Mouse (Mus musculus): ENCODE results near the gene Ube2o. TPM values are rescaled to one million over a fixed set of nuclear protein-coding genes. Genes with fewer than 3 reads are reported as not detected.

Ube2o gene
- polyA plus RNA-seq, 1 experiment from 2014 or later = 17.1 TPM

DNA sequence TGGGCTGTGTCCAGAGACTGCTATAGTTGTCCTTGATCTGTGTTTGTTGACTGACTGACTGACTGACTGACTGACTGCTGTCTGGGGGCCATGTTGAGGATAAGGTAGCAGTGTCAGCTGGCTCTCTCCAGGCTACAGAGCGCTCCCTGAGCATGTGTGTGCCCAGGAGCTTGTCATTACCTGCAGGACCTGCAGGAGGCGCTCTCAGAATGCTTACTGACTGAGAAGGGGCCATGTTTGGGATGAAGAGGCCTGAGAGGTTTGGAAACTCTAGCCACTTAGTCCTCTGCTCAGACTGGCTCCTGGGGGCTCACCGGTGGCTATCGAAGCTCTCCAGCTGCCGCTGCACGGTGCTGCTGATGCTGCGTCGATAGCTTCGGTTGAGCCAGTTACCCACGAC, 22.1 kb upstream of the Ube2o start:
- H3K36me3 ChIP-seq (ENCODE audit: control insufficient read depth, insufficient read depth) = no peaks in the 10 kb centered on the region
- no peaks in the 10 kb centered on the region for H3K9me3 ChIP-seq (ENCODE audit: control insufficient read depth, low read length)
- H3K27me3 ChIP-seq (replicated peaks; ENCODE audit: control insufficient read depth, insufficient read depth, low read length) = no peaks in the 10 kb centered on the region
- H3K4me1 ChIP-seq (replicated peaks; ENCODE audit: control insufficient read depth, insufficient read depth, low read length) = peaks cover 2% of the 10 kb centered on the region; the same call in 1 of the 2 replicates
- WGBS = 92% methylated on average over 10 of the region's 10 CpGs
- no peak overlapping the region for H3K9ac ChIP-seq (replicated peaks; ENCODE audit: low read depth, low read length)
- no peak overlapping the region for H3K4me3 ChIP-seq (replicated peaks; ENCODE audit: low read length)
- H3K27ac ChIP-seq (ENCODE audit: low read length) = no peak overlapping the region
- no peak for ATAC-seq
- H3K4me2 ChIP-seq (ENCODE audit: low read length) = no peak overlapping the region

DNA sequence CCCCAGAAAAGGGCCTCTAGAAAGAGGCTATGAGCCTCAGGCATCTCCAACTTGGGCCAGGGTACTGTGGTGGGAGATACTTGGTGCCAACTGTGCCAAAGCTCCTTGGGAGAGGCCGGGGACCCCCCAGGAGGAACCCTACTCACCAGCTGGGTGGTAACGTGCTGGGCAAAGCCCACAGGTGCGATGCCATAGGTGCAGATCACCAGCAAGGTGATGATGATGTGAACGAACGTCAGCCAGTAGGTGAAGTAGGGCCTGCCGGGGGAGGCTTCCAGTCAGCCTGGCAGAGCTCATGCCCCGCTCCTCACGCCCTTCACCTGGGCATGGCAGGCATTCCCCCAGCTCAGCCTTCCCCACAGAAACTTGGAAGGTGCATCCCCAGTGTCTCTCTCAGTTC, 20.8 kb upstream of the Ube2o start:
- Histone ChIP-seq H3K27me3 (replicated peaks; ENCODE audit: control insufficient read depth, insufficient read depth, low read length) (no peaks in the 10 kb centered on the region), H3K4me1 (replicated peaks; ENCODE audit: control insufficient read depth, insufficient read depth, low read length) (peaks cover 4% of the 10 kb centered on the region; the same call in 1 of the 2 replicates), H3K4me2 (ENCODE audit: low read length) (no peak overlapping the region), H3K4me3 (replicated peaks; ENCODE audit: low read length) (no peak overlapping the region), H3K9me3 (ENCODE audit: control insufficient read depth, low read length) (no peaks in the 10 kb centered on the region), H3K27ac (ENCODE audit: low read length) (no peak overlapping the region), H3K9ac (replicated peaks; ENCODE audit: low read depth, low read length) (no peak overlapping the region), H3K36me3 (ENCODE audit: control insufficient read depth, insufficient read depth) (no peaks in the 10 kb centered on the region)
- WGBS = 90% methylated on average over 8 of the region's 8 CpGs
- ATAC-seq = no peak

DNA sequence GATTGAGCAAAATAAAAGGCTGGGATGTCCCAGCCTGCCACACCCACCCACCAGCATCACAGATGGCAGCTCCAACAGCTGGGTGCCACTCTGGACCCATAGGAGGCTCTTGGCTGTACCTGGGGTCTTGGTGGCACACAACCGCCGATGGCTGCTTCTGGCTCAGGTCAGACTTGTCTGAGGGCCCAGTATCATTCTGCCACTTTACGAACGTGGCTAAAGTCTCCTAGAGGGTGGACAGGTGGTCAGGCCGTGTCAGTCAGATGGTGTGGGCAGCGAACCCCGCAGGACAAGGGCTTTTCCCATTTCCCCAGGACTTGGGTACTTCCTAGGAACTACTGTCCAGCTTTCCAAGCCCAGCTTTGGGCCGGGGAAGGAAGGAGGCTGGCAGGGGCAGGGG, 19.9 kb upstream of the Ube2o start:
- H3K4me2 ChIP-seq (ENCODE audit: low read length) = no peak overlapping the region
- no peak overlapping the region for H3K4me3 ChIP-seq (replicated peaks; ENCODE audit: low read length)
- WGBS = 90% methylated on average over 8 of the region's 8 CpGs
- H3K27ac ChIP-seq (ENCODE audit: low read length) = no peak overlapping the region
- no peaks in the 10 kb centered on the region for H3K9me3 ChIP-seq (ENCODE audit: control insufficient read depth, low read length)
- no peak overlapping the region for H3K9ac ChIP-seq (replicated peaks; ENCODE audit: low read depth, low read length)
- peaks cover 4% of the 10 kb centered on the region; the same call in 1 of the 2 replicates for H3K4me1 ChIP-seq (replicated peaks; ENCODE audit: control insufficient read depth, insufficient read depth, low read length)
- H3K27me3 ChIP-seq (replicated peaks; ENCODE audit: control insufficient read depth, insufficient read depth, low read length) = no peaks in the 10 kb centered on the region
- no peak for ATAC-seq
- H3K36me3 ChIP-seq (ENCODE audit: control insufficient read depth, insufficient read depth) = no peaks in the 10 kb centered on the region

DNA sequence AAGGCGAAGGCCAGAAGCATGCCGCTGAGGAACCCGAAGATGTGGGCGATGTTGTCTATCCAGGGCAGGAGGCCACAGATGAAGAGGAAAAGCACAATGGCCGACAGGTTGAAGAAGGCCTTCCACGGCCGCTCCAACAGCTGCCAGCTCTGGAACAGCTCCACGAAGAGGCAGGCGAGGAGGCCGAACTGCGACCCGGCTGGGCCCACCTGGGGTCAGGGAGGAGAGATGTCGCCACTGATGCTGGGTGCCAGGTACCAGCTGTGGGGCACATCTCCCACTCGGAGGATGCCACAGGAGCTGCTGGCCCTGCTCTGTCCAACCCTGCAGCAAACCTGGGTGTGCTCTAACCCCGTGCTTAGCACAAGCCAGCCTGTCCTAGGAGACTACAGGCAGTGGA, 18.0 kb upstream of the Ube2o start:
- H3K4me3 ChIP-seq (replicated peaks; ENCODE audit: low read length) = no peak overlapping the region
- H3K36me3 ChIP-seq (ENCODE audit: control insufficient read depth, insufficient read depth) = no peaks in the 10 kb centered on the region
- ATAC-seq = no peak
- no peak overlapping the region for H3K27ac ChIP-seq (ENCODE audit: low read length)
- peaks cover 4% of the 10 kb centered on the region; the same call in 1 of the 2 replicates for H3K4me1 ChIP-seq (replicated peaks; ENCODE audit: control insufficient read depth, insufficient read depth, low read length)
- H3K9me3 ChIP-seq (ENCODE audit: control insufficient read depth, low read length) = no peaks in the 10 kb centered on the region
- H3K27me3 ChIP-seq (replicated peaks; ENCODE audit: control insufficient read depth, insufficient read depth, low read length) = no peaks in the 10 kb centered on the region
- no peak overlapping the region for H3K4me2 ChIP-seq (ENCODE audit: low read length)
- WGBS = 90% methylated on average over 15 of the region's 15 CpGs
- no peak overlapping the region for H3K9ac ChIP-seq (replicated peaks; ENCODE audit: low read depth, low read length)

DNA sequence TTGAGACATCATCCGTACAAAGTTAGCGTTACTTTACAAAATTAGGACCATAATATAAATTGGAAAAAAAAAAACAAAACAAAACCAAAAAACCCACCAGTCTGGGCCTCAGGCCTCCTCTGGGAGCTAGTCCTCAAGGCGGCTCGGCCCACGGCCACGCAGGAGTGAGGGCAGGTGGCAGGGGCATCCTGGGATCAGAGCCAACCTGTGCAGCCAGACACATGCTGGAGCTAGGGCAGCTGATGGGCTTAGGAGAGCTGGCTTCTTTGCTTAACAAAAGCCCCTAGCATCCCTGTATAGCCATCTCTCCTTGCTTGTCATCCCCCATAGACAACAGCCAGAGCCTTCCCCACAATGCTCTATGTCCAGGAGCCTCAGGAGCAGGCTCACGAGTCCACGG, 16.9 kb upstream of the Ube2o start:
- Histone ChIP-seq H3K36me3 (ENCODE audit: control insufficient read depth, insufficient read depth) (no peaks in the 10 kb centered on the region), H3K4me2 (ENCODE audit: low read length) (no peak overlapping the region), H3K4me3 (replicated peaks; ENCODE audit: low read length) (no peak overlapping the region), H3K27ac (ENCODE audit: low read length) (no peak overlapping the region), H3K9ac (replicated peaks; ENCODE audit: low read depth, low read length) (no peak overlapping the region), H3K9me3 (ENCODE audit: control insufficient read depth, low read length) (no peaks in the 10 kb centered on the region), H3K27me3 (replicated peaks; ENCODE audit: control insufficient read depth, insufficient read depth, low read length) (no peaks in the 10 kb centered on the region), H3K4me1 (replicated peaks; ENCODE audit: control insufficient read depth, insufficient read depth, low read length) (peaks cover 9% of the 10 kb centered on the region)
- WGBS = 76% methylated on average over 8 of the region's 8 CpGs
- ATAC-seq = no peak

DNA sequence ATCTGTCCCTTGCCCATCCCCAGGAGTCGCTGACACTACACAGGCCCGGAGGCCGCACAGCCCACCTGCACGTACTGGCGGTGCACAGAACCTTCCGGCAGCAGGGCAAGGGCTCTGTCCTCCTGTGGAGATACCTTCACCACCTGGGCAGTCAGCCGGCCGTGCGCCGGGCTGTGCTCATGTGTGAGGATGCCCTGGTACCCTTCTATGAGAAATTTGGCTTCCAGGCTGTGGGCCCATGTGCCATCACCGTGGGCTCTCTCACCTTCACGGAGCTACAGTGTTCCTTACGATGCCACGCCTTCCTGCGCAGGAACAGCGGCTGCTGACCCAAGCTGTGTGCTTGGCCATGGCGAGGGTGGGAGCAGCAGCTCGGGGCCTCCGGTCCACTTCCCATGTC, 15.5 kb upstream of the Ube2o start:
- ATAC-seq = no peak
- Histone ChIP-seq H3K9me3 (ENCODE audit: control insufficient read depth, low read length) (no peaks in the 10 kb centered on the region), H3K36me3 (ENCODE audit: control insufficient read depth, insufficient read depth) (no peaks in the 10 kb centered on the region), H3K4me3 (replicated peaks; ENCODE audit: low read length) (no peak overlapping the region), H3K9ac (replicated peaks; ENCODE audit: low read depth, low read length) (no peak overlapping the region), H3K4me2 (ENCODE audit: low read length) (no peak overlapping the region), H3K27me3 (replicated peaks; ENCODE audit: control insufficient read depth, insufficient read depth, low read length) (no peaks in the 10 kb centered on the region), H3K4me1 (replicated peaks; ENCODE audit: control insufficient read depth, insufficient read depth, low read length) (peaks cover 17% of the 10 kb centered on the region), H3K27ac (ENCODE audit: low read length) (no peak overlapping the region)
- 89% methylated on average over 19 of the region's 19 CpGs for WGBS

DNA sequence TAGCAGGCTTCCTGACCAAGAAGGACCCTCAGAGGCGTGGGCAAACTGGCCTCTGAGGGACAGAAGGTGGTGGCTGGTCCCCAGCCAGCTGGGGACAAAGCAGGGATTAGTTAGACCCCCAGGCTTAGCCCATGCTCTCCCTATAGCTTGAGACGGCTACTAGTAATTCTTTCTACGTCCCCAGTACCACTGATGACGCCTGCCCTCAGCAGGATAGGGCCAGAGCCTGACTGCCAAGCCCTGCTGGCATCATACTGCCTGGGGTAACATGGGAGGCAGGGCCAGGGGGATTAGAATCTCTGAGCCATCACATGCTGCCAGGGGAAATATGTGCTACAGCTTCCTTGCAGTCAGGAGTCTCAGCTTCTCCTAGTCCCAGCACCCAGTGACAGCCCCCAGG, 12.1 kb upstream of the Ube2o start:
- Histone ChIP-seq H3K9ac (replicated peaks; ENCODE audit: low read depth, low read length) (peak overlapping the region; percentile 32), H3K4me1 (replicated peaks; ENCODE audit: control insufficient read depth, insufficient read depth, low read length) (peaks cover 20% of the 10 kb centered on the region), H3K9me3 (ENCODE audit: control insufficient read depth, low read length) (no peaks in the 10 kb centered on the region), H3K27me3 (replicated peaks; ENCODE audit: control insufficient read depth, insufficient read depth, low read length) (no peaks in the 10 kb centered on the region), H3K4me2 (ENCODE audit: low read length) (no peak overlapping the region), H3K4me3 (replicated peaks; ENCODE audit: low read length) (no peak overlapping the region), H3K36me3 (ENCODE audit: control insufficient read depth, insufficient read depth) (no peaks in the 10 kb centered on the region), H3K27ac (ENCODE audit: low read length) (peak overlapping the region; percentile 60)
- 38% methylated on average over 4 of the region's 4 CpGs for WGBS
- no peak for ATAC-seq

DNA sequence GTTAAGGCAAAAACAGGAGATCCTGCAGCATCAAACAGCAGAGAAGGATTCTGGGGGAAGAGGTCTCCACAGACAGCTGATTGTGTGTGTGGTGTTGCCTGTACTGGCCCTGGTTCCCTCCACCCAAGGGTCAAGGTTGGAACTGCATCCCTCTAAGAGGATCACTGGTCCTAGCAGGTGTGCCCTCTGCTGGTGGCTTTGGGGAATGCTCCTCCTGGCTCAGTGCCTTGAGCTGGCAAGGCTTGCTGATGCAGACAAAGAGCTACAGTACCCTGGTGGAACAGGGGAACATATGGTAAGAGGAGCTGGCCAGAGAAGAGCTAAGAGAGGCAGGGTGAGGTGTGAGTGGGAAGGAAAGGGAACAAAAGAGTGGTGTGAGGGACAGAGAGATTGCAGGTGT, 11.2 kb upstream of the Ube2o start:
- Histone ChIP-seq H3K27ac (ENCODE audit: low read length) (peak overlapping the region; percentile 80), H3K4me2 (ENCODE audit: low read length) (no peak overlapping the region)
- peak; percentile 81 for ATAC-seq

DNA sequence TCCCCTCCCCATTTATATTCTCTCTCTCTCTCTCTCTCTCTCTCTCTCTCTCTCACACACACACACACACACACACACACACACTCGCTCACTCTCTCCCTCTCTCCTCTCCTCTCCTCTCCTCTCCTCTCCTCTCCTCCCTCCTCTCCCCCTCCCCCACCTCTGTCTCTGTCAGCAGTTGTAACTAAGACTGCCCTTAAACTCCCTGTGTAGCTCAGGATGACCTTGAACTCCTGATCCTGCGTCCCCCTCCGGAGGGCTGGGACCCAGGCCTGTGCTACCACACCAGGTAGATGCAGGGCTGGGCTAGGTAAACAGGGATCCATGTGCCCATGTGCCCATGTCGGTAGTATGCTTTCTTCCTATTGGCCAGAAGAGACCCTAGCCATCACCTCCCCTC, 10.4 kb upstream of the Ube2o start:
- WGBS = 85% methylated on average over 4 of the region's 4 CpGs
- peaks cover 18% of the 10 kb centered on the region for H3K4me1 ChIP-seq (replicated peaks; ENCODE audit: control insufficient read depth, insufficient read depth, low read length)
- no peak for ATAC-seq

More for the DNA sequence above, 11.2 kb upstream of the Ube2o start:
- no peaks in the 10 kb centered on the region for H3K36me3 ChIP-seq (ENCODE audit: control insufficient read depth, insufficient read depth)
- no peaks in the 10 kb centered on the region for H3K27me3 ChIP-seq (replicated peaks; ENCODE audit: control insufficient read depth, insufficient read depth, low read length)
- no peak overlapping the region for H3K4me3 ChIP-seq (replicated peaks; ENCODE audit: low read length)
- H3K9ac ChIP-seq (replicated peaks; ENCODE audit: low read depth, low read length) = peak overlapping the region; percentile 36; the same call in 1 of the 2 replicates
- H3K4me1 ChIP-seq (replicated peaks; ENCODE audit: control insufficient read depth, insufficient read depth, low read length) = peaks cover 18% of the 10 kb centered on the region
- H3K9me3 ChIP-seq (ENCODE audit: control insufficient read depth, low read length) = no peaks in the 10 kb centered on the region

DNA sequence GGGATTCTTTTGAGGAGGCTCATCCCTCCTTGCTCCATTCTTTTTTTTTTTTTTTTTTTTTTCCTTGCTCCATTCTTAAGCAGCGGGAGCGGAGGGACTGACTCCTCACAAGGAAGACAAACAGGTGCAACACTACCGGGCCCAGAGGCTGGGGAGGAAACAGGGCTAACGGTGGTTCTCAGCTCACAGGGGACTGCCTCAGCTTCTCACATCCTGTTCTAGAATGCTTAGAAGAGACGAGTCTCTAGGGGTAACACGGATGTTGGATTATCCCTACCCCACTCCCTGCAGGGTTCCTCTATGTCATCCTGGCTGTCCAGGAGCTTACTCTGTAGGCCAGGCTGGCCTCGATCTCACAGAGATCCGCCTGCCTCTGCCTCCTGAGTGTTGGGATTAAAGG, 8.3 kb upstream of the Ube2o start:
- Histone ChIP-seq H3K4me2 (ENCODE audit: low read length) (no peak overlapping the region), H3K9ac (replicated peaks; ENCODE audit: low read depth, low read length) (no peak overlapping the region)

More for the DNA sequence above, 10.4 kb upstream of the Ube2o start:
- Histone ChIP-seq H3K27me3 (replicated peaks; ENCODE audit: control insufficient read depth, insufficient read depth, low read length) (no peaks in the 10 kb centered on the region), H3K4me3 (replicated peaks; ENCODE audit: low read length) (no peak overlapping the region), H3K9ac (replicated peaks; ENCODE audit: low read depth, low read length) (no peak overlapping the region), H3K9me3 (ENCODE audit: control insufficient read depth, low read length) (no peaks in the 10 kb centered on the region), H3K27ac (ENCODE audit: low read length) (no peak overlapping the region), H3K4me2 (ENCODE audit: low read length) (no peak overlapping the region), H3K36me3 (ENCODE audit: control insufficient read depth, insufficient read depth) (no peaks in the 10 kb centered on the region)

More for the DNA sequence above, 8.3 kb upstream of the Ube2o start:
- no peak overlapping the region for H3K27ac ChIP-seq (ENCODE audit: low read length)
- no peaks in the 10 kb centered on the region for H3K36me3 ChIP-seq (ENCODE audit: control insufficient read depth, insufficient read depth)
- no peaks in the 10 kb centered on the region for H3K27me3 ChIP-seq (replicated peaks; ENCODE audit: control insufficient read depth, insufficient read depth, low read length)
- no peak overlapping the region for H3K4me3 ChIP-seq (replicated peaks; ENCODE audit: low read length)
- peaks cover 18% of the 10 kb centered on the region for H3K4me1 ChIP-seq (replicated peaks; ENCODE audit: control insufficient read depth, insufficient read depth, low read length)
- 68% methylated on average over 8 of the region's 8 CpGs for WGBS
- no peak for ATAC-seq
- no peaks in the 10 kb centered on the region for H3K9me3 ChIP-seq (ENCODE audit: control insufficient read depth, low read length)
